Mouse (Mus musculus): ENCODE measurements at regions not wholly inside any gene's neighbourhood (a gene's known extent, or its start where the extent isn't known, plus 50 kb on each side); places are given as distances from the start of the nearest gene placed in this dataset.

DNA sequence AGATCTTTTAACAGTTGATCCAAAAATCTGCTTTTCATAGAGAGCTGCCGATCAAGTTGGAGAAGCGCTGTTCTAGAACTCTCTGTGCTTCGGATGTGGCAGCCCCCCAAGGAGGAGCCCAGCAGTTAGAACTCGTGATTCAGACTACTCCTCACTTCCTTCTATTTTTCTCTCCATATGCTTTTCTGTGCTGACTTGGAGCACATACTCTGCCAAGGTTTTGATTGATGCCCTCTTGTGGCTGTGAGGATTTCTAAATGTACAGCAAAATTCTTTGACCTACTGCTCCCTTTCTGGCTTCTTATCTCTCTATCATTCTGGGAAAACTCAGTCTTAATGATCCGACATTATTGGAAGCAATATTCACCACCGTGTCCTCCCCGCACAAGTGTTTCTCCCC, 446.7 kb downstream of the Klf5 start:
- TF ChIP-seq GATA1 (IDR thresholded peaks at IDR 0.05; ENCODE audit: borderline replicate concordance, low read length), result no peak
- no peak for TF ChIP-seq FLI1 (IDR thresholded peaks at IDR 0.05; ENCODE audit: low read length)

Measured in megakaryocyte, embryonic 14.5 days (primary cell).